Mouse (Mus musculus) liver, adult 2 months (tissue): ENCODE results near the gene Nmur1.

Experiments used
- CTCF ChIP-seq: fragments of 200-500 bp; IDR thresholded peaks from 2 replicates; pipeline ENCODE4 v1.5.1; 2011; ENCODE audit warnings: low read depth, low read length, control low read depth
- POLR2A ChIP-seq: fragments of 200-500 bp; IDR thresholded peaks from 2 replicates; pipeline ENCODE4 v1.6.1; 2011; ENCODE audit warnings: low read length, control low read depth; ENCODE audit not compliant: insufficient read depth; ENCODE audit errors: extremely low read depth

- TF ChIP-seq CTCF, result no peak
- no peak for TF ChIP-seq POLR2A
These were observed 26.7 kb upstream of the Nmur1 start for GRCm38 (mm10) chr1:86452713-86453112.
